Mouse (Mus musculus): ENCODE measurements around the gene Noct. TPM values are rescaled to one million over a fixed set of nuclear protein-coding genes. Genes with fewer than 3 reads are reported as not detected.
"Not testable (repeated sequence)": the region's sequence is repeated elsewhere in the genome, so short reads cannot be mapped to it uniquely, and the experiment has no call there.

Noct gene
- total RNA-seq, 1 experiment from 2014 or later, result 10.7 TPM

DNA sequence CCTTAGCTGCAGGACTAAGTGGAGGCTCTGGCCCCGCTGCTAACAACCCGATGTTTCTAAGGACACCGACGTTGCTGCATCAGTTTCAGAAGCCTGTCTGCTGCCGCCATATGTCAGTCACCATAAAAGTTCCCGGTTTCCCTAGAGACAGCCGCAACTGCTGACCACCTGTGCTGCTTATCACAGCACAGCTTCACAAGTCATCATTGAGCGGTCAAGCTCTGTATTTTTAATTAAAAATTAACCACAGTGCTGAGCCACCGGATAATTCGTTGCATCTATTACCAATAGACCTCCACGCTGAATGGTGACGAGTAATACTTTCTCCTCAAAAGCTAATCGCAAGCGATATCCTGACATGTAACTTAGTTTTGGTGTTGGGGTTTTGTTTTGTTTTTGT, 19.4 kb upstream of the Noct start:
- no peak for DNase-seq

DNA sequence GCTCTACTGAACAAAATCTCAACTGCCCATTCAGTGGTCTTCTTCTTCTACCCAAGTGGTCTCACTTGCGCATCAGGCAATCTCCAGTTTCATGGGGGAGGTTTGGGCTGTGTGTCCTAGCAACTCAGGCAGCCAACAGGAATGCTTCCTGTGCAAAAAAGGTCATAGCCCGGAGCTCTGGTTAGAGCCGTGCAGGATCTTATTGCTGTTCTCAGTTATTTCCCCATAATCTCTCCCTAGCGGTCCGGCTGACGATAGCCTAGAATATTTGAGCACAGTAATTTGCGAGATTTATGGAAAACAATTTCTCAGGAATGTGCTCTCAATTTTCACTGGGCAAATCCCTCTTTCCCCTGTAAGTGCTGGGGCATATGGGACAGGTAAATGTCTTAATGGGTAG, 17.7 kb upstream of the Noct start:
- DNase-seq, result no peak

DNA sequence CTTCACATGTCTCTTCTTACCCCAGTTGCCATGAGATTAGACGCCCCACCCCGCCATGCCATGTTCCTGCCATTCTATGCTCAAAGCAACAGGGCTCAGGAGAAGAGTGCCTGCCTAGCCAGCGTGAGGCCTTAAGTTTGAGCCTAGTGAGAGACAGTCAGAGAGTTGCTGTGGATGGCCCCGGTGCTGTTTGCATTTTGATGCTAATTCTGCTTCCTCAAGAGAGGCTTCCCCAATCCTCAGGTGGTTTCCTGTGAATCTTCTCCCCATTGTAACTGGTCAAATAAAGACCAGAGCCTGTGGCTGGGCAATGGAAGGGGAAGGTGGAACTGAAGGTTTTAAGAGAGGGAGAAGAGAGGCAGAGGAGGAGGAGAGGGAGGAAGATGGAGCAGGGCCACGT, 15.6 kb upstream of the Noct start:
- no peak for DNase-seq

DNA sequence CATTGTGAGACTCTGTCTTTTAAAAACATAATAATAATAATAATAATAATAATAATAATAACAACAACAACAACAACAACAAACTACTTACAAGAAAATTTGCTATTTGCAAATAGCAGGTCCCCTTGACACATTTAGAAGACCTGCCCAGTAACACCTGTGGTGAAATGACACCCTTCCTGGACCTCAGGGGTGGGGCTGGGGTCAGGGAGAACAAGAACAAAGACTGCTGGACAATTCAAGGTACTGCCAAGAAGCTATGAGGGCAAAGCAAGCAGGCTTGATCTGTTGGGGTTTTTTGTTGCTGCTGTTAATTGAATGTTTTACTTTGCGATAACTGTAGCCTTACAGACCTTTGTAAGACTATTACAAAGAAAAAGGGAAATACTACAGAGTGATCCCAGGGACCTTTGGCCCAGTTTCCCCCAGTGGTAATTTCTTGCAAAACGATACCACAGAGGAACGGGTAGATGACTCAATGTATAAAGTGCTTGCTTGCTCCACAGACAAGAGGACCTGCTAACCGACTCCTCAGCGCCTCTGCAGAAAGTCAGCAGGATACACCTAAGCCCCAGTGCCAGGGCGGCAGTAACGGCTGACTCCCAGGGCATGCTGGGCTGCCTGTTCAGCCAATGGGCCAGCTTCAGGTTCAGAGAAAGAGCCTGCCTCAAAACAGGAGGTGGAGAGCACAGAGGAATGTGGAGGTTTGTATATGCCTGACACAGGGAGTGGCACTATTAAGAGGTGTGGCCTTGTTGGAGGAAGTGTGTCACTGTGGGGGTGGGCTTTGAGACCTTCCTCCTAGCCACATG, 14.5 kb upstream of the Noct start:
- no peak for DNase-seq

DNA sequence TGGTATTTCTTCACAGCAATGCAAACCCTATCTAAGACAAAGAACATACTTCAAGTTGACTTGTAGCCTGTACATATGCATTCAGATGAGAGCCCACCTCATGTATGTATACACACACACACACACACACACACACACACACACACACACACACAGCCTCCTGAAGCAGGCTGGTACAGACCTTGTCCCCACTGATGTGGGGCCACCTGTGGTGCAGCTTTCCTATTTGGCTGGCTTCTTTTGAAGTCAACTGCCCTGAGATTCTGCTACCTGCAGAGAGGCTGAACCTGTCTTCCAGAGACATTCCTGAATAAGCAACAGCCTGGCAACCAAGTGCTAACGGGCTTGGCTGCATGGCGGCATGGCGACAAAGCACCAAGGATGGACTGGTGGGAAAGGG, 13.8 kb upstream of the Noct start:
- no peak for DNase-seq

DNA sequence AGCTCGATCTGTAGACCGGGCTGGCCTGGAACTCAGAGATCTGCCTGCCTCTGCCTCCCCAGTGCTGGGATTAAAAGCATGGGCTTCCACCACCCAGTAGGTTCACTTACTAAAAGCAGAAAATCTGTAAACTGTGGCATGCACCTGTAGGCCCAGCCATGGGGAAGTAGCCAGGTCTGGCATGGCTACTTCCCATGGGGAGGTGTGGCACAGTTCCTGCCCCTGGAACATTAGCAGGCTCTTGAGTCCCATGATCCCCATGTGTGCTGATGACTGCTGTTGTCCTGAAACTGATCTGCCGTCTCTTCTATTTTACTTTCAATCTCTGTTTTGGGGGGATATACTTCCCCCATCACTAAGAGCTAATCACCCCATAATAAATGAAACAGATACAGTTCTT, 11.1 kb upstream of the Noct start:
- DNase-seq, result no peak

DNA sequence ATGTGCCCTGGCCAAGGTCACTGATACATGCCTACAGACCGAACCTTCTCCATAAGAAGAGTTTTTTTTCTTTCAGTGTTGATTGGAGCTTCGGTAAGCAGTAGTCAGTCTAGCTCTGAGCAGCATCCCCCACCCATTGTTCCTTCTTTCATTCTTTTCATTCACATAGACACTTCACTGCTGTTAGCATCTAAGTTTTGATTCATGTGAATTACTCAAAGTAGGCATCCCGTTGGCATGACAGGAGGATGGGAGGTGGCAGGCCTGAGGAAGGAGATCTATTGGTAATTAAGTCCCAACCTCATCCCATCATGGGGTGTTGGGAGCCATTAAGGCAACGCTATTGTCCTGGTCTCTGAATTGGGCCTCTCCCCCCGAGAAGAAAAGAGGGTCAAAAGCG, 8.6 kb upstream of the Noct start:
- no peak for DNase-seq

DNA sequence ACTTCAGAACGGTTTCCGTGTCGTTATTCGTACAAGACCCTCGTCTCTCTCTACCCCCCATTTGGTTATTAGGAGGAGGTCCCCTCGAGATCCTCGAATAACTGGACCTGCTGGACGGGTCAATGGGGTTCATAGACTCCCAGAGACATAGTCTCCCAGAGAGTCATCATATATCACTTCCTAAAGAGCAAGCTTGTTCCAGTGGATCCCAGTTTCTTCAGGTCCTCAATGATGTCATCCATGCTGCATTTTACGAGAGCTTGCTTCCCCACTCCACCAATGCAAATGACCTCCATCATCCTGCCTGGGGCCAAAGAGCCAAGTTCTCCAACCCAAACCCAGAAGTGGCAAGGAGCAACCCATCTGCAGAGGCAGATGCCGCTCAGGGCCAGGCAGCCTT, 7.9 kb upstream of the Noct start:
- not testable (repeated sequence) for DNase-seq

DNA sequence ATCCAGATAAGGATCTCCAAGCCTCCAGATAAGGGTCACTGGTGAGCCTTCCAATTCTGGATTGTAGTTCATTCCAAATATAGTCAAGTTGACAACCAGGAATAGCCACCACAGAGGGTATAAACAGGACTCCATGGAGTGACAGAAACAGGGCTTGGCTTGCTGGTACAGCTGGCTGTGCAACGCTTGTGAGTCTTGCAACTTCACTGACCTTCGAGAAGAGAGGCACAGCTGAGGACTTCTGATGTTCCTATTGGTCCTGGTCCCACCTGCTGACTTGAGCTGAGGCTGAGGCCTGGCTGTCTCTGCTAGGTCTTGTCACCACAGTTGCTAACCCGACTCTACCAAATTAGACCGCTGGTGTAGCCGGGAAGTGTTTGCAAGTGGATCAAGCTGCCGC, 5.9 kb upstream of the Noct start:
- not testable (repeated sequence) for DNase-seq

DNA sequence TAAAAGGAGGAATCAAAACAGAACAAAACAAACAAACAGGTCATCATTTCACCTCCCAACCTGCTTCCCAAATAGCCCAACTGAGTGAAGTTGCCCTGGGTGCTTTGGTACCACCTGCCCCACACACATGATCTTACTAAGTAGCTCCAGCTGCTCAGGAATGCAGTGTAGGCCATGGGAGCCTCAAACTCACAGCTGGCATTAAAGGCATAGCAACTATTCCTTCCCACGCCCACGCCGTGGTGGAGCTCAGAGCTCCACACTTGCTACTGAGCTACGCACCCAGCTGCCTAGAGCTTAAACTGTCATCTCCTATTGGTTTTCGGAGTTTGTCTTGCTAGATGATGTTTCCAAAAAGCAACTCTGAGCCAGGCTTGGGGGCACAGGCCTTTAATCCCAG, 5.0 kb upstream of the Noct start:
- no peak for DNase-seq

DNA sequence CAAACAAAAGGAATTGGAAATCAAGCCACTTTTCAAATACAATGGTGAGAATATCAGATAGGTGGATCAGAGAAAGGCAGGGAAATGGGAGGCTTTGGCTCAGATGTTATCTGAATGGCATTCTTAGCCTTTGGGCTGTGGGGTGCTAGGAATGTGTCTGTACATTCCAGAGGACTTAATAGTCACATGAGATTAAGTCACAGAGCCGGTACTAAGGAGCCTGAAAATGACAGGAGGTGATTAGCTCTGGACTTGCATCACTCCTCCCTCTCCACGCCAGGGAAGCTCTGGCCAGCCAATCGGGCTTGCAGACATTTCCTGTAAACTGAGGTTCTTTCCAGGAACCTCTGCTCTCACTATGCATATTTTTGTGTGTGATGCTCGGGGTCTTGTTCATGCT, 3.4 kb upstream of the Noct start:
- no peak for DNase-seq

DNA sequence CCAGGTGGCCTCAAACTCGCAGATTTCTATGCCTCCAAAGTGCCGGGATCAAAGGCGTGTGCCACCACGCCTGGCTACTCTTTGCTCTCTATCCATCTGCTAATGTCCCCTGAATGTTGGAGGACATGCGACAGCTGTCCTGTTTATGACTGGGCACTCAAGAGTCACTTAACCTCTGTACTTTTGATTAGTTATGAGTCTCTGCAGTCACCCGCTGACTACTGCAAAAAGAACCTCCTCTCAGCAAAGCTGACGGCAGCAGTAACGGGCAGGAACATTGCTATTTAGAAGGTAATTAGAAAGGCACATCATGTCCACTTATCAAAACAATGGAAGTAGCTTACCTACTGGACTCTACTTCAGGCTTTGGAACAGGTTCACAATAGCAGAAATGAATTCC, 2.4 kb upstream of the Noct start:
- no peak for DNase-seq

DNA sequence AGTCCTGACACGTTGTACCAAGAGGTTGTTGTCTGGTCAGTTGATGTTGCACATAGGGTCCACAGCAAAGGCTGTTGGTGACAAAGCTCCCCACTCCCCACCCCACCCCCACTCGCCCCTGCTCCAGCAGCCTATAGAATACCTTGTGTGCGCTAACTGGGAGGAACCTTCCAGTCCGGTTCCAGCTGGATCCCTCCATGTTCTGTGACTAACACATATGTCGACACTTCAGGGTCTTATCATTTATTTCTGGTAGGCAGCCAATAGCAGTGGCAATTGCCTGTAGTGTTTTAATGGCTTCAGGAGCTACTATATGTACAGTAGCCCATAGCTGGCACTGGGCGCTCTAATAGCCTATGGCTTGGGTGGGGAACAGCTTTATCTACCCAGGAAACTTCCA, 1.9 kb upstream of the Noct start:
- DNase-seq, result no peak

DNA sequence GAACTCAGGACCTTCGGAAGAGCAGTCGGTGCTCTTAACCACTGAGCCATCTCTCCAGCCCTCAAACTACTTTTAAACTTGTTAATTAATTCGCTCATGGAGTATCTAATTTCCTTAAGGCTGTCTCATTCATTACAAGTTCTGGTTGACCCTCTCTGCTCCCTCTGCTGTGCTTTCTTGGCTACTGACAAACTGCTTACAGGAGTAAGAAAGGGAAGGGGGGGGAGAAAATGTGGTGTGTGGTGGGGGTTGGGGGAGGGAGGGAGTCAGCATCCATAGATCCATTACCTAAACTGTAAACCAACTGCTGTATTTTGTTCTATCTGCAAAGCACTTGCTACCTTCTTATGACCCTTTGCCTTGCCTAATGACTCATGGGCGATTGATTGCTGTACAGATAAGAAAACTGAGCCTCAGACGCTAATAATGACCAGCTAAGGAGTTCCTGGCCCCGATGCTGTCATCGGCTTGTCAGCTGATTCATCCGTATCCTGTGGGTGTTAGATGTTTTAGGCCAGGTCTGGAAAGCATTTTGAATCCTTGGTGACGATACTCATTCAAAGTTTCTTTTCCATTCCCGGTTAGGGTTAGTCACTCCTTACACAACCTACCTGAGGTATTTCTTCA, 1.3 kb upstream of the Noct start:
- no peak for DNase-seq

DNA sequence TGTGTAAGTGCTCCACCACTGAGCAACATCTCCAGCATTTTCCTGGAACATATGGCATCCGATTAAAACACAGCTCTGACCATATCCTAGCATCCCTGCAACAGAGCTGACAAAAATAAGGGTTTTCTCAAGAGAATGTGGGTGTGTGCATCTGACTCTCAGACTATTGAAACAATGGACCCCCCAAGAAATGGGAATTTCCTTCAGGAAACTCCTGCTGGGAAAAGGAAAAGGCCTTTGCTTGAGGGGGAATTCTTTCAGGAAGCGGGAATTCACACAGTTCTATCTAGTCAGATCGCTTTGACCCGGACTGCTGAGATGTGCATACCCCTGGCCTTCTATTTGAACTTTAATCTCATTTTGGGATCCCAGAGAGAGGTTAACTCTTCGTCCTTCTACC, 691 bp upstream of the Noct start:
- no peak for DNase-seq

DNA sequence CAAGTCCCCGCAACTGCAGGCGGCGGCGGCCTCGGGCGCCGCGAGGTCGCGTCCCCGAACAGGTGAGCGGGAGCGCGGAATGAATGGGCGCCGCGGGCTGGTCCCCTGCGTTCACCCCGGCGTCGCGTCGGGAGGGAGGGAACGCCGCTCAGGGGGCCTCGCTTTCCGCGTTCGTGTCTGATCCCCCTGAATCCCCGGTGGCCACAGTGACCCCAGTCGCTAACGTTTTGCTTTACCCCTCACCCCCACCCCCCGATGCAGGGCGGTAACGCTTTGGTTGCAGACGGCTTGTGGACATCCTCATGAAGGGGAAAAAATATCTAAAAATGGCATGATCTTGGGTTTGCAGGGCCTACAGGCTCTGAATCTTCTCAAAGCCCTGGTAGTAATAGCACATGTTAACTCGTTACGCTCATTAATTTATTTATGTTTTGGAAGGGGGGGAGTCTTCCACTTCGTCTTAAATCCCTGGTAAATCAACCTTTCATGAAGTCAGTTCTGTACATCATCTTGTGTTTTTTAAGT, 1.0 kb downstream of the Noct start:
- DNase-seq, result no peak

DNA sequence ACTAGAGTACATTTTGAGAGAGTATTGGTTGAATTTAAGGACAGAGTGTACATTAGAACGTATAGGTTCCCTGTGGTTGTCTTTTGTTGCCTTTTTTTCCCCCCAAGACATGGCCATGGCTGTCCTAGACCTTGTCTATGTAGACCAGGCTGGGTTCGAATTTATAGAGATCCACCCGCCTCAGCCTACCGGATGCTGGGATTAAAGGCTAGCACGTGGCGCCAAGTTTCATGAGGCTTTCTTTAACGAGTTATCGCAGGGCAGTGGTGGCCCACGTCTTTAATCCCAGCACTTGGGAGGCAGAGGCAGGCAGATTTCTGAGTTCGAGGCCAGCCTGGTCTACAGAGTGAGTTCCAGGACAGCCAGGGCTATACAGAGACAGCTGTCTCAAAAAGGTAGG, 1.7 kb downstream of the Noct start:
- DNase-seq, result no peak

DNA sequence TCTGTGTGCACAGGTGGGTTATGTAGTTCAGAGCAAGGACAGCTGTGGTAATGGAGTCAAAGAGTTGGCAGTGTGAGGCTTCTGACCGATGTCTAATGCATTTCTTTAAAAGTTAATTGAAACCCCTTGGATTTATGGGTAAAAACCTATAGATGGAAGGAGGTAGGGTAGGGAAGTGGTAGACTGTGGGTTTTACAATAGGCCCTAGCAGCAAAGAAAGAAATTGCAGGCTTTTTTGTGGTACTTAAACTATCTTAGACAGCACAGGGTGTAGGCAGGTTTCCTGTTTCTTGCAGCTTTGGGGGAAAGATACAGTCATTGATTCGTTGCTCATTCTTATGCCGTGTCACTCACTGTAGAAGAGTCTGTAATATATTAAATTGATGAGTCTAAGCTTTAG, 2.4 kb downstream of the Noct start:
- DNase-seq, result no peak

DNA sequence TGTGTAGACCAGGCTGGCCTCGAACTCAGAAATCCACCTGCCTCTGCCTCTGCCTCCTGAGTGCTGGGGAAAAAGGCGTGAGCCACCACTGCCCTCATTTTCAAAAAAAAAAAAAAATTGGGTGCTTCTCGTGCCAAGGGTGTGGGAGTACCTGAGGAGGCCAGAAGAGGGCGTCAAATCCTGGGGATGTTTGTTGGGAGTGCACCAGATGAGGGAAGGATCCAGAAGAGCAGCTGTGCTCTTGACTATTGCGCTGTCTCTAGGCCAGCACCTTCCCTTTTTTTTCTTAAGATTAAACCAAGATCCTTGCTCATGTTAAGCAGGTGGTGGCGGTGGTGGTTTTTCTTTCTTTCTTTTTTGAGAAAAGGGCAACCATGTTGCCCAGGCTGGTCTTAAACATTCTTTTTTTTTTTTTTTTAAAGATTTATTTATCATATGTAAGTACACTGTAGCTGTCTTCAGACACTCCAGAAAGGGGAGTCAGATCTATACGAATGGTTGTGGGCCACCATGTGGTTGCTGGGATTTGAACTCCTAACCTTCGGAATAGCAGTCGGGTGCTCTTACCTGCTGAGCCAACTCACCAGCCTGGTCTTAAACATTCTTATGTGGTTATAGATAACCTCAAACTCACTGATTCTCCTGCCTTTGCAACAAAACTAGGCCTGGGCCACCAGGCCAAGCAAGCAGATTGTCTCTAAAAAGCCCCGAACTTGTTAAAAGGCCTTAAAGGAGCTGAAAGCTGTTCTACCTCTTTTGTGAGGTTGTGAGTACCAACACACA, 4.0 kb downstream of the Noct start:
- DNase-seq, result peak; percentile 50

DNA sequence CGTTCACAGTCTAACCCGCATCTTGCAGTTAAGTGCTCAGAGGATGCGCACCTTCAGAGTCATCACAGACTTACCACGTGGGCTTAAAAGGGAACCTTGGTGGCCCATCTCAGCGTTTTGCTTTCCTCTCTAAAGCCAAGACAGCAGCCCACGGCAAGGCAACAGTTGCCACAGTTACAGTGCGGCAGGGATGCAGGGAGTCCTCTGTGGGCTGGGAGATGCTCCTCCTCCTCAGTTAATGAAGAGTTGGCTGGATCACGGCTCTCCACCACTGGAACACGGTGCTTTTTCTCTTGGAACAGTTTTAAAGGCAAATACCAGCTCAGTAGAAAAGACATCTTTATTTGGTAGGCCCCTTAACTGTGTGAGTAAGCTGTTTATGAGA, 4.6 kb downstream of the Noct start:
- no peak for DNase-seq

DNA sequence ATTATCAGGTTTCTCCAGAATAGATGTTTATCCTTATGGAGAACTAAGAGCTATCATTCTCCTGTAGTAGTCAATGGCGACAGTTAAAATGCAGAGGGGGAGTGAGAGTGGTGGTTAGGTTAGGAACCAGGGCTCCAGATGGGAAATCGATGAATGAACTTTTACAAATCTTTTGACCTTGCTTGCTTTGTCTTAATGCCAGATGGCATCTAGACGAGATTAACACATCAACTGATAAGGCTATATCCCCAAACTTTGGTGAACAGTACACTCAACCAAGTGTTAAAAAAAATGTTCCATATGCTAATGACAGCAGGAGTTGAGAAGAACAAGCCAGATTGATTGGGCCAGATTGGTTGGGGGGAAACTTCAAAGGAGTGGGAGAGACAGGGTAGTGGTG, 5.0 kb downstream of the Noct start:
- no peak for DNase-seq

DNA sequence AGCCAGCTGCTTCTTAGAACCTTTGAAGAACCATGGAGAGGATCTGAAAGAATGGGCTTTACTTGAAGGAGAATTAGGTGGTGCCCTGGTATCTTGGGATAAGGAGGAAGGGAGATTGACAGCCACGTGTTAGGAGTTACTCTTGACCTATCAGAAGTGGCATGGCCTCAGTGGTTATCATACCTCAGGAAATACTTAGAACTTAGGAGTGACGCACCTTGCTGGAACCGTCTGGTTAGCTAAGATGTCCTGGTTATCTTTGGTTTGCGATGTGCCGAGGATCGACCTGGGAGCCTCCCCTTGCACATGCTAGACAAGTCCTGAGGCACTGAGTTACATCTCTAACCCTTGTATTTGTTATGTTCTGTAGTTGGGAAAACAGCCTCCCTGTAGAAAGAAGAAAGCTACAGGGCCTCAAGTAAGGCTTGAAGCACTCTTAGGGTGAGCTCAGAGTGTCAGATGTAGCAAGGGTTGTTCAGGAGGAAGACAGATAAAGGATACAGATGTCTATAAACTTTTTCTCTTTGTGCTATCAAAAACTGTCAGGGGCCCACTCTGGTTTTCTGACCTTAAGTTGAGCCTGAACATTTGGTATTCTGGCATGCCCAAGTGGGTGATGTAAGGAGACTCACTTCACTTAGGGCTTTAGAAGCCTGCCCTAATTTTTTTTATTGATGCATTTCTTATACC, 6.0 kb downstream of the Noct start:
- DNase-seq, result no peak

DNA sequence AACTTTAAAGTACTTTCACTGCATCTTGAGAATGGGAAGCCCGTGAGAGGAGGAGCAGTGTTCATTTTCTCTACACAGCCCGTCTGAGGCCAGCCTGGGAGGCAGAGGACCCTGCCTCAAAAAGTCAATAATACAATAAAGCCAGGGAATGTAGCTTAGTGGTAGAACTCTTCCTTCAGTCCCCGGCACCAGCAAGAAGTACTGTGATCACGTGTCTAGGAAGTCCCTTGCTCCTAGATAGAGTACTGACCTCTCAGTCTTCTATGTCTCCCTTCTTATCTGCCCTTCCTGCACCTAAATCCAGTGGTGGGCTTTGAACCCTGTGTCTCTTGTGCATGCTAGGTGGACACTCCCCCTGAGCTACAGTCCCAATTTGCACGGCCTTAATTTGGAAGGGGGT, 6.6 kb downstream of the Noct start:
- DNase-seq, result no peak

All from adrenal gland, postnatal 25 days (tissue).